Mouse (Mus musculus) adrenal gland, adult 8-10 months (tissue): ENCODE measurements around the gene Klf13. TPM values are rescaled to one million over a fixed set of nuclear protein-coding genes. Genes with fewer than 3 reads are reported as not detected.

Experiments used
- DNase-seq: peaks from one replicate; pipeline ENCODE4 v3.0.0; 2022
- total RNA-seq, 4 experiments: library from RNA; stranded (reverse); gene quantifications; 2 replicates each; pipeline ENCODE4 v1.2.4; 2022

The Klf13 gene
- total RNA-seq, 4 experiments from 2014 or later, result 56.8 to 83.6 (median 74.3) TPM

DNA sequence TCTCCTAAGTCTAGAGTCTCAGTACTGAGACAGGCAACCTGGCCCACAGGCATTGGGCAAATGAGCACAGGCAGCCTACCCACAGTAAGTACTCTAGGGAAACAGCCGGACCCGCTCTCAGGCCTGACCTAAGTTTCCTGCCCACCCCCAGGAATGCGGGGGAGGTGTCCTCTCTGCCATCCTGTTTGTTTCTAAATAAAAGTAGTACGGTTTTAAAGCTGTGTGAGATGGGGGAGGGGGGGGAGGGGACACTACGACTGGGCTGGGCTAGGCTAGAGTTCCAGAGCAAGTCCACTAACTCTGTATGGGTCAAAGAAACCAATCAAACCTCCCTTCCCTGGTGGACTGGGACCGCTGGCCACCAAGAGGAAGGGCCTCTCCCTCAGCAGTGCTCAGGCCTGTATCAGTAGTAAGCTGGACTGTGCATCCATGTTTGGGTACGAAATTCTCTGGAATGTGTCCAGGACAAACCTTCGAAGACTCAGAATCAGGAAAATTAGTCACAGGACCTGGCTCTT is 51.6 kb downstream of the Klf13 start:
- no peak for DNase-seq

DNA sequence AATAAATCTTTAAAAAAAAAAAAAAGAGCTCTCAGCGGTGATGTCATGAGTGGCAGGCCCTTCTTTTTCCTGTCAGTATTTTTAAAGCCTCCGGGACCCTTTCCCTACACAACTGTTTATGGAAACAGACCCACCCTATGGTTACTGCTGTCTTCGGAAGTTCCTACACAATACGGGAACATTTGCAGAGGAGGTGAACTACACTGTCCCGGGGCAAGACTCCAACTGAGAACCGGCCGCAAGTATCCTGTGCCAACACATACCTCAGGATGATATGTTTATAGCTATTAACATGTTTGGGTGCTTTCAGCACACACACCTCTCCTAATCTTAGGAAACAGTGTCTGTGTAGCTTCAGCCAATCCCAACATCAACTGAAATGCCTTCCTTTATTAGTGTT is 53.7 kb downstream of the Klf13 start:
- no peak for DNase-seq

DNA sequence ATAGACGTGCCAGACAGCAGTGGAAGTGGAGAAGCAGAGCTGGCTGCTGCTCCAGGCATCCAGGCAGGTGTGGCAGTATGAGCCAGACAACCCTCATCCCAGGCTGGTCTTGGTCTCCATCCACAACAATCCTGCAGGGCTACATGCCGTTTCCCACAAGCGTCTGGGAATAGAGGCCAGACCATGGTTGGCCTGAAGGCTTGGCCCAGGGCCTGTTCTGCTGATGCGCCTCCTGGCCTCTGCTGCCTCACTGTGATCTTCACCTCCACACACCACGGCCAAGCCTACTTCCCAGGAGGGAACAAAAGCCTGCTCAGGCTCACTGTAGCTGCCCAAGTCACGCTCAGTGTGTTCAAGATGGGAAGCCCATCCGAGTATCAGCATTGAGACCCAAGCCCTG is 56.0 kb downstream of the Klf13 start:
- DNase-seq, result no peak

DNA sequence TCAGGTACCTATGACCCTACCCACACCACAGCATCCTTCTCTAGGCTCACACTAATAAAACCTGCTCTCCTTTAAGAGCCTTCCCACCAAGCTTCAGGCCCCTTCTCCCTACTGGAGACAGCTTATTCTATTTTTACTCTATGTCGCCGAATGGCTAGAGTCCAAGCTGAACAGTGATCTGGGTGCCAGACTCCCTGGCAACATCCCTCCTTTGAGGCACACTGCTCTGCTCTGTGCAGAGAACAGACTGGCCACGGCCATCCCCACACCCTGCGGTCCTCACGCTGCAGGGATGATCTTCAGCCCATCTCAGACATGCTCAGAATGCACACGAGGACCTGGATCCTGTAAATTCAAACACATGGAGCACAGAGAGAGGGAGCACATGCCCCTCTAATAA is 59.1 kb downstream of the Klf13 start:
- DNase-seq, result no peak

GRCm38 (mm10) chr7:63877610-63878009 is 61.1 kb downstream of the Klf13 start:
- no peak for DNase-seq

- DNase-seq, result no peak
Observed at GRCm38 (mm10) chr7:63876640-63877039, 62.1 kb downstream of the Klf13 start.

- no peak for DNase-seq
Observed at GRCm38 (mm10) chr7:63875686-63876085, 63.0 kb downstream of the Klf13 start.

DNA sequence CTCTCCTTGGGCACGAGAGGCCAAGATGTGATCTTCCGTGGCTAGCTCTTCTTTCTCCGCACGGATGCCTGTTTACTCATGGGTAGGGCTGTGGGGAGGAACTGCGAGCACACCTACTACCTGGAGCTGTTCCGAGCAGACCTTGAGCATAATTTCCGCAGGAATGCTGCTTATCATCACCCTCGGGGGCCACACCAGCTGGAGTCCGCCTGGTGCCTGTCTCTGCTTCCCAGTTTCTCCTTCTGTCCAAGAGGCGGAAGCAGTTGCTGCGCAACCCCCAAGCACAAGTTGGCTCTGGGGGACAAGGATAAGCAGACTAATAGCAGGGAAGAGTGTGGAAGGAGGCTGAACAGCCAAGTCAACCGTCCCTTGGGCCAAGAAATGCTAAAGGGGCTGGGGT is 64.8 kb downstream of the Klf13 start:
- DNase-seq, result no peak

GRCm38 (mm10) chr7:63871698-63872097 is 67.0 kb downstream of the Klf13 start:
- DNase-seq, result no peak

DNA sequence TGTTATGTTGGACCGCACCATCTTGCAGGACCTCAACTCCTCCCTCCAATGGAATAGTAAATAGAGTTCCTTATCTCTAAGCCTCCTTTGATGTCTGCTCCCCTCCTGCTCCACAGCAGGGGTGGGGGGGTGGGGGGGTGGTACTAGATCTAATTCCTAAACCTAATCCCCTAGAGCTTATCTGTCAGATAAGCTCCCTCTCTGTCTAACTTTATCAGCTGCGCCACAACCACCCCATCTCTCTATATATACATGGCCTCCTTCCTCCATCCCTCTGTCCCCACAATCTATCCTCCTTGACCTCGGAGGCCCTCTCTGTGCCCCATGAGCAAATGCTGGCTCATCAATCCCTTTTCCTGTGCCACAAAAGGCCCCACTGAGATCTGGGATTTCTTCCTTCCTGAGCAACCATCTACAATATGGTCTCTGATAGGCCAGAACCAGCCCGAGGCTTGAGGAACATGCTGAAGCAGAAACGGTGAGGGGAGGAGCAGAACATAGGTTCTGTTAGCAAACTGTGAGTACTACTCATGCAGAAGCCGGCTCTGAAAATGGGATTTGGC is 70.3 kb downstream of the Klf13 start:
- DNase-seq, result no peak

GRCm38 (mm10) chr7:63865911-63866310 is 72.8 kb downstream of the Klf13 start:
- no peak for DNase-seq

- DNase-seq, result no peak
Observed at GRCm38 (mm10) chr7:63863046-63863445, 75.7 kb downstream of the Klf13 start.

- DNase-seq, result no peak
Observed at GRCm38 (mm10) chr7:63861123-63861522, 77.6 kb downstream of the Klf13 start.

DNA sequence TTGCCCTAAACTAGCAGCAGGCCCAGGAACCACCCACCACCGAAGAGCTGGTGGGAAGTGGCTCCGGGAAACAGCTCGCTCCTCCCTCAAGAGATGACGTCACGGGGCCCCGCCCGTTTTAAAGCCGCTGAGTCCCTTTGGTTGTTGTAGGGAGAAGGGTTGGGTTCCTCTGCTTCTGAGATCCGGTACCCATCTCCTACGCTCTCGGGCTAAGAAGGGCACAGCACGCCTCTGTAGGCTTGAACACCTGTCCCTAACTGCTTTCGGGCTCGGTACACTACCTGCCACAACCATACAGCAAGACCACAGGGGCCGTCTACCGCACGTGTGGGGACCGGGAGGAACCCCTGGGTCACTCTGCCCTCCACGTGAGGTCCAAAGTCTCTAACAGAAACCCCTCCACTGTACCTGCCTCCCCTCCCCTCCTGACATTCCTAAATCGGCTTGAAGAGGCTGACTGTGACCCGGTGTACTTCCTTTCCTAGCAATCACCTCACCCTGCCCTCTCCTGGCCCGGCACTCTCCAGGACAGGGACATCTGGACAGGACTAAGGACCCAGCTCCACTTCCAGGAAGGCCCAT is 80.1 kb downstream of the Klf13 start:
- peak; percentile 87 for DNase-seq

DNA sequence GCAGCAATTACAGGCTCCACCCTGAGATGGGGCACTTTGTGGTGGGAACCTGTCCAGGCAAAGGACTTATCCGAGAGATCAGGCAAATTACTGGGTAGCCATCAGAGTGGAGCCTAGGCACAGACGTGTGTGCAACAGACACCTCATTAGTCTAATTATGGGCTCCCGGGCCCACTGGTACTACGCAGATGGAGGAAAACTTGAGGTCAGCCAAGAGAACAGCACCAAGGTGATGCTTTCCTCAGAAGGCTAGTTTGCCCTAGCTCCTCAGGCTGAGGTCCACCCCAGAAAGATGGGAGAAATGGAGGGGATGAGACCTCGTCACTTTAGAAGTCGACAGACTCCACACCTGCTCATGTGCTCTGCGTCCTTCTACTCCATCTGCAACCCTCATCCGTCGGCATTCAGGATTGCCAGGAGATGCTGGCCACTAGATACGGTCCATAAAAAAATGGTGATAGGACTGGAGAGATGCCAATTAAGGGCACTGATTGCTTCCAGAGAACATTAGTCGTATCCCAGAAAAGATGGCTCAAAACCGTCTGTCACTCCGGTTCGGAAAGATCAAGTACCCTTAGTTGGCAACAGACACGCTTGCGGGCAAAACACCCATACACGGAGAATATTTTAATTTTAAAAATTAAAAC is 80.8 kb downstream of the Klf13 start:
- no peak for DNase-seq

- peak; percentile 69 for DNase-seq
Observed at GRCm38 (mm10) chr7:63855283-63855682, 83.4 kb downstream of the Klf13 start.

GRCm38 (mm10) chr7:63851841-63852533 is 86.7 kb downstream of the Klf13 start:
- peak; percentile 77 for DNase-seq

Other genes with a start within 250 kb of the Klf13 start
- gene E030018B13Rik, start 22.1 kb downstream of the Klf13 start, total RNA-seq, result under 1 TPM in 1 of 4 experiments, not detected in 3; 0.45 TPM
- under 1 TPM in 1 of 4 experiments, not detected in 3; 0.12 TPM for gene Trpm1, start 214.9 kb upstream of the Klf13 start, total RNA-seq